Mouse (Mus musculus): ENCODE results near the gene Acsl5.

- no peak for TF ChIP-seq EP300 (IDR thresholded peaks at IDR 0.05)
- no peak for TF ChIP-seq CTCF (IDR thresholded peaks at IDR 0.05)
Measured at GRCm38 (mm10) chr19:55221208-55221607, 30.5 kb upstream of the Acsl5 start.
